Mouse (Mus musculus) embryonic facial prominence, embryonic 15.5 days (tissue): ENCODE measurements around the gene Dnm1. TPM values are rescaled to one million over a fixed set of nuclear protein-coding genes. Genes with fewer than 3 reads are reported as not detected.

Source experiments
- ATAC-seq: fragments of 200-750 bp; cut with Nextera tagmentation; 2 replicates; pipeline ENCODE4 v1.8.0; 2017; ENCODE audit warnings: low read depth, moderate TSS enrichment; ENCODE audit not compliant: insufficient number of reproducible peaks, low FRiP score, low TSS enrichment
- H3K27ac ChIP-seq: fragments of 300-500 bp; sonication (generic); replicated peaks from 2 replicates; pipeline ENCODE4 v1.5.1; 2015; ENCODE audit warnings: mild to moderate bottlenecking, inconsistent platforms
- H3K27me3 ChIP-seq: fragments of 300-500 bp; sonication (generic); 2 replicates; pipeline ENCODE4 v1.6.1; 2015; ENCODE audit warnings: inconsistent platforms
- H3K36me3 ChIP-seq: fragments of 300-500 bp; sonication (generic); 2 replicates; pipeline ENCODE4 v1.6.1; 2015; ENCODE audit warnings: mild to moderate bottlenecking, inconsistent platforms
- H3K4me1 ChIP-seq: fragments of 300-500 bp; sonication (generic); 2 replicates; pipeline ENCODE4 v1.6.1; 2015; ENCODE audit warnings: inconsistent platforms
- H3K4me2 ChIP-seq: fragments of 300-500 bp; sonication (generic); replicated peaks from 2 replicates; pipeline ENCODE4 v1.6.1; 2015; ENCODE audit warnings: mild to moderate bottlenecking, inconsistent platforms
- H3K4me3 ChIP-seq: fragments of 300-500 bp; sonication (generic); replicated peaks from 2 replicates; pipeline ENCODE4 v1.5.1; 2015; ENCODE audit warnings: mild to moderate bottlenecking, inconsistent platforms
- H3K9ac ChIP-seq: fragments of 300-500 bp; sonication (generic); 2 replicates; pipeline ENCODE4 v1.6.1; 2015; ENCODE audit warnings: inconsistent platforms
- H3K9me3 ChIP-seq: fragments of 300-500 bp; sonication (generic); replicated peaks from 2 replicates; pipeline ENCODE4 v1.6.1; 2016; ENCODE audit warnings: inconsistent platforms
- WGBS: fragments of 180-500 bp; shearing (Covaris S2); methylation state at CpG from one replicate; pipeline ENCODE4 v1.1.7; 2015; 5-methylcytosine and 5-hydroxymethylcytosine counted together
- polyA plus RNA-seq: library from polyadenylated mRNA; unstranded; fragments of >200 nt; fragmentation: Nextera tagmentation; extraction: Ambion mirVana; gene quantifications from 2 replicates; pipeline ENCODE4 v1.2.1, GENCODE M21; 2015

Gene Dnm1
- polyA plus RNA-seq = 30.7 and 31.5 TPM in 2 replicates

DNA sequence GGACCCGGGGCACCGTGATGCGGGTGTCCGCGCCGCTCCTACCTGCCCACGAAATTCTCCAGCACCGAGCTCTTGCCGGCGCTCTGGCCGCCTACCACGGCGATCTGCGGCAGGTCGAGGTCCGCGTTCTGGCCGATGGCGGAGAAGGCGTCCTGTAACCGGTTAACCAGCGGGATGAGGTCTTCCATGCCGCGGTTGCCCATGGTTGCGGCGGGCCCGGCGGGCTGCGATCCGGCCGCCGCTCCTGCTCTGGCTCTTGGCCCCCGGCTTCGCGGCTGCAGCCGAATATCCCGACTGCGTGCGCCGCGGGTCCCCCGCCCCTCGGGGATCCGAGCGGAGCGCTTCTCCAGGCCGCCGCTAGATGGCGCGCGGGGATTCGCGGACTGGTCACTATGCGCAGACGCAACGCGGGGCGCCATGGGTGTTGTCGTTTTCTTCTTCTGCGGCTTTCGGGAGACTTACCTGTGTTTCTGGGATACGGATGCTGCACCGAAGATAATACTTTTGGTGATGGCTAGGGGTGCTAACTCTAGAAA lies at the start of gene Dnm1:
Gene Dnm1 (minus strand): TSS at position 332 of the 536 bp plus-strand sequence.
- ATAC-seq = peak; percentile 73
- H3K4me3 ChIP-seq = peak within 1 kb of the TSS; percentile 80
- H3K27ac ChIP-seq = peak within 1 kb of the TSS; percentile 90
- no peaks in the 10 kb centered on the region for H3K9me3 ChIP-seq
- peaks cover 47% of the 10 kb centered on the region for H3K4me1 ChIP-seq
- H3K27me3 ChIP-seq = no peaks in the 10 kb centered on the region
- H3K36me3 ChIP-seq = 0 out of 2 replicates have a peak, but pooled peaks cover 4% of the 10 kb centered on the region
- H3K4me2 ChIP-seq = peak within 1 kb of the TSS; percentile 84
- WGBS = under 1% methylated on average over 63 of the region's 63 CpGs
- peak within 1 kb of the TSS; percentile 80 for H3K9ac ChIP-seq

DNA sequence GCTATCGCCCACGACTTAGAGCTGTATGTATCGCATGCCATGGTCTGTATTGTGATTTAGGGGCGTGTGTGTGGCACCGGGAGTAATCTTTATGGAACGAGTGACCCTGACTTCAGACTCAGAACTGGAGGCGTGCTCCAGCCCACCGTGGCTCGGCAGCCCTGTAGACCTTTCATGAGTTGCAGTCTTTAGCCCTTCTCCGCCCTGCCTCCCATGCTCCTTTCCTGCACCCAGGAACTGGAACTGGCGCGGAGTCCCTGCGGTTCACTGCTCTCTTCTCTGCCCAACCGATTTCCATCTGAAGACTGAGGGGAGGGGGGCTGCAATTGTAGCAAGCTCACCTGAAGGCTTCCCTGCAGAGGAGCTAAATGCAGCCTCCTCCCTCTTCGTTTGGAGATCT lies 43.6 kb upstream of the Dnm1 start:
- peak overlapping the region; percentile 94 for H3K4me2 ChIP-seq

DNA sequence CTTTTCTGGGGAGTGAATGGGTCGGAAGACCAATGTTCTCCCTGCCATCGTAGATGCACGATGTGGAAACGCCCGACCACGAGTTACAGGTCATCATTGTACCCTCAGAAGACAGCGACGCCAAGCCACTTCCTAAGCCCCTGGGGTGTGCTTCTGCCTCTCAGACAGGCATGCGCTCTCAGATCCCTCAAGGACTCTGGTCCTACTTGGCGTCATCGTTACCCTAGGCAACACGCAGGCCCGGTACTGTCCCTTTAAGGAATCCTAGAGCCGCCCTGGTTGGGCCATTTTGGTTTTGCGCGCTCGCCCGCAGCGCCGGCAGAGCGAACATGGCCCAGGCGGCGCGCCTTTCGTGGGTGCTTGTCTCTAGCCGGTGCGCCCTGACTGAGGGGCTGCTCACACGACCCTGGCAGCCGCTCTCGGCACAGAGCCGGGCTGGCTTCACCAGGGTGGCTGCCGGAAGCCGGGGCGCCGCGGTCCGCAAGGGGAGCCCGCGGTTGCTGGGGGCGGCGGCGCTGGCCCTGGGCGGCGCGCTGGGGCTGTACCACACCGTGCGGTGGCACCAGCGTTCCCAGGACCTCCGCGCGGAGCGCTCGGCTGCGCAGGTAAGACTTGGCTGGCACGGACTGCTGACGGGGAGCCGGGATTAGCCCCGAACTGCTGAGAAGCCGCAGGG lies 42.9 kb upstream of the Dnm1 start:
- peak; percentile 94 for ATAC-seq
- Histone ChIP-seq H3K9ac (peak overlapping the region; percentile 65), H3K4me1 (peaks cover 17% of the 10 kb centered on the region), H3K9me3 (no peaks in the 10 kb centered on the region), H3K4me2 (peak overlapping the region; percentile 94), H3K4me3 (peak overlapping the region; percentile 90), H3K27ac (peak overlapping the region; percentile 94), H3K27me3 (no peaks in the 10 kb centered on the region), H3K36me3 (peaks cover 15% of the 10 kb centered on the region)
- WGBS = under 1% methylated on average over 59 of the region's 59 CpGs

More for the DNA sequence above, 43.6 kb upstream of the Dnm1 start:
- no peaks in the 10 kb centered on the region for H3K27me3 ChIP-seq
- H3K9ac ChIP-seq = peak overlapping the region; percentile 65
- H3K36me3 ChIP-seq = peaks cover 21% of the 10 kb centered on the region
- no peaks in the 10 kb centered on the region for H3K9me3 ChIP-seq
- H3K27ac ChIP-seq = peak overlapping the region; percentile 94; the same call in 1 of the 2 replicates
- ATAC-seq = no peak
- WGBS = under 1% methylated on average over 15 of the region's 15 CpGs
- peak overlapping the region; percentile 90 for H3K4me3 ChIP-seq
- peaks cover 17% of the 10 kb centered on the region for H3K4me1 ChIP-seq

DNA sequence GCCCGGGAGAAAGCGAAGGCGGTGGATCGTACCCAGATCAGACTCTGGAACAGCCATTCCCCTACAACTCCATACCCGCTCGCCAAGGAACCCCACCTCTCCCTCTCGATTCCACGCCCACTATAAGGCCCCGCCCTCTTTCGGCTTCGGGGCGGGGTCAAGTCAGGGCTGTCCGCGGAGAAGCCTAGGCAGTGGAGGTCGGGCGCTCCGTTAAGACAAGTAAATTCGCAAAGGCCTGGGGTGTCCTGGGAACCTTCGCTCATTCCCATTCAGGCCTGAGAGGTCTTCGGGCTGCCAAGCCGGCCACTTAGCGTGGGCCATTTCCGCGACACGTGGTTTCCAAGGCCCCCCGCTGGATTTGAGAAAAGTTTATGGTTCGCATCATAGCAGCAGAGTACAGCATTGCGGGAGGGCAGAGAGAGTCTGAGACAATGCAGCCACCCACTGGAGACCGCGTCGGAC lies 42.4 kb upstream of the Dnm1 start, which contains the start of gene Ptges2:
Gene Ptges2 (plus strand): TSS at position 413 of the 462 bp plus-strand sequence.
- under 1% methylated on average over 31 of the region's 31 CpGs for WGBS
- peak; percentile 92 for ATAC-seq

DNA sequence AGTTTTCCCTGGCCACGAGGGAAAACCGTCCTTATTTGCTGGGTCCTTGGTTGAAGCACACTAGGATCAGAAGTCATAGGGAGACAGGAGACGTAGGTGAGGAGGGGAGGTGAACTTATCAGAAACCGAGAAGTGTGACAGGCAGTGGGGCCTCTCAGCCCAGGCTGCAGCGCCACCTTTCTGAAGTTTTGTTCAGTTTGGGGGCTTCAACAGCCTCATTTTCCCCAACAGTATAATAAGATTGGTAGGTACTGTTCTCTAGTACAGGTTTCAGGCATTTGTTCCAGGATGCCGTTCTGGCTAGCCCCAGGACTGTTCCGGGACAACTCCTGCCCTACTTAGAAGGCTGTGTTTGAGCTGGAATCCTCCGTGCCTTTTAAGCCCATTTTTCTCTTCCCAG lies 41.8 kb upstream of the Dnm1 start:
- Histone ChIP-seq H3K36me3 (peaks cover 4% of the 10 kb centered on the region; the same call in 1 of the 2 replicates), H3K9ac (peak overlapping the region; percentile 65), H3K9me3 (no peaks in the 10 kb centered on the region), H3K4me1 (peaks cover 17% of the 10 kb centered on the region), H3K4me2 (peak overlapping the region; percentile 94), H3K4me3 (peak overlapping the region; percentile 90), H3K27me3 (no peaks in the 10 kb centered on the region), H3K27ac (peak overlapping the region; percentile 94)
- WGBS = 4% methylated on average over 8 of the region's 8 CpGs
- 0 out of 2 replicates have a peak, but pooled peaks have one; percentile 3 for ATAC-seq

More for the DNA sequence above, 42.4 kb upstream of the Dnm1 start, which contains the start of gene Ptges2:
- H3K4me3 ChIP-seq = peak within 1 kb of the TSS; percentile 90
- H3K4me2 ChIP-seq = peak within 1 kb of the TSS; percentile 94
- H3K9me3 ChIP-seq = no peaks in the 10 kb centered on the region
- no peaks in the 10 kb centered on the region for H3K27me3 ChIP-seq
- H3K4me1 ChIP-seq = peaks cover 17% of the 10 kb centered on the region
- peaks cover 9% of the 10 kb centered on the region for H3K36me3 ChIP-seq
- peak within 1 kb of the TSS; percentile 94 for H3K27ac ChIP-seq
- peak within 1 kb of the TSS; percentile 65 for H3K9ac ChIP-seq

DNA sequence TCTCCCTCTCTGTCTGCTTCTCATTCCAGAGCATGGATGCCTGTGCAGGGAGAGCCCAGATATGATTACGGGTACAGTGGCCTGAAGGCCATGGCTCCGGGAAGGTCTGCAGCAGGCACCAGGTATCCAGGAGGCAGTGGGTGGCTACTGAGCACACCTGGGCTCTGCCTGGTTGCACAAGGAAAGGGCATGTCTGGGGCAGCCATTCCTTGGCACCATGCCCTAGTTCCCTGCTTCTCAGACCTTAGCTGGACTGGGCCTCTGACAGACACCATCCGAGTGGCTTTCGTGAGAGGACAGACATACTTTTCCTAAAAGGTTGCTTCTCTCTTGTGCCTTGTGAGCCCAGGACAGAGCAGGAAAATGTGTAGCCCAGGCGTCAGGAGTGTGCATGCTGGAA lies 38.9 kb upstream of the Dnm1 start:
- WGBS = 83% methylated on average over 5 of the region's 5 CpGs
- ATAC-seq = no peak
- no peak overlapping the region for H3K27ac ChIP-seq
- no peaks in the 10 kb centered on the region for H3K36me3 ChIP-seq
- H3K27me3 ChIP-seq = no peaks in the 10 kb centered on the region
- no peak overlapping the region for H3K9ac ChIP-seq
- H3K4me3 ChIP-seq = no peak overlapping the region
- no peak overlapping the region for H3K4me2 ChIP-seq
- no peaks in the 10 kb centered on the region for H3K9me3 ChIP-seq
- H3K4me1 ChIP-seq = peaks cover 10% of the 10 kb centered on the region

DNA sequence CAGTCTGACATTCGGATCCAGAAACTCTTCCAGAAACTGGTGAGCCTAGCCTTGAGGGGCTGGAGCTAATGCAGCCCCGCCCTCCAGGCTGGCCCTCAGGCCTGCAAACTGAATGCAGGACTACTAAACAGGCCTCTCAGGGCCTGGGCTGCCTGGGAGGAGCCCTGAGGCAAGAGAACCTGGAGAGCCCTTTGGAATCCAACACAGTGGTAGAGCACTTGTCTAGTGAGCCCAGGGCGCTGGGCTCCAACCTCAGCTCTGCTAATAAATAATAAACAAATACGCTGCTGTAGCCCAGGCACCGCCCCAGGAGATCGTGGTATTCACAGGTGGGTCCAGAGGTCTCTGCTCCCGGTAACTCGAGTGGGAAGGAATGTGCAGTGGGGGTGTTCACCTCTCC lies 37.7 kb upstream of the Dnm1 start:
- Histone ChIP-seq H3K36me3 (no peaks in the 10 kb centered on the region), H3K27me3 (no peaks in the 10 kb centered on the region), H3K27ac (no peak overlapping the region), H3K4me2 (no peak overlapping the region), H3K4me1 (peaks cover 6% of the 10 kb centered on the region), H3K9ac (no peak overlapping the region), H3K9me3 (no peaks in the 10 kb centered on the region), H3K4me3 (no peak overlapping the region)
- no peak for ATAC-seq
- WGBS = 63% methylated on average over 8 of the region's 8 CpGs

DNA sequence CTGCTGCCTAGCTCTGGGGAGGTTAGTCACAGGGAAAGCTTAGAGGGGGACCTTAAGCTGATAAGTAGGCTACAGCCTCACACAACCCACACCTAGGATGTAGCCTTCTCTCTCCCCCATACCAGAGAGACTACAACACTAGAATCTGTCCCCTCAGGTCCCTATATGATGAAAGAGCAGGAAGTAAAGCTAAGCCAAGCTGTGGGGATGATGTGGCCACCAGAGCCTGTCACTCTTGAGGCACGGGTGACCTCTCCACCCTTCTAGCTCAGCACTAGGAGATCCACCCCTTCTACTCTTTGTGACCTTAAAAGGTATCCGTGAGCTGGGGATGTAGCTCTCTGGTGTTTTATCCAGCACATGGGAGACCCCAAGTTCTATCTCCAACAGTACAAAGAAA lies 36.0 kb upstream of the Dnm1 start:
- Histone ChIP-seq H3K9me3 (no peaks in the 10 kb centered on the region), H3K27ac (no peak overlapping the region), H3K4me2 (no peak overlapping the region), H3K4me1 (no peaks in the 10 kb centered on the region), H3K4me3 (no peak overlapping the region), H3K27me3 (no peaks in the 10 kb centered on the region), H3K36me3 (no peaks in the 10 kb centered on the region), H3K9ac (no peak overlapping the region)
- 75% methylated on average over 2 of the region's 2 CpGs for WGBS
- no peak for ATAC-seq

DNA sequence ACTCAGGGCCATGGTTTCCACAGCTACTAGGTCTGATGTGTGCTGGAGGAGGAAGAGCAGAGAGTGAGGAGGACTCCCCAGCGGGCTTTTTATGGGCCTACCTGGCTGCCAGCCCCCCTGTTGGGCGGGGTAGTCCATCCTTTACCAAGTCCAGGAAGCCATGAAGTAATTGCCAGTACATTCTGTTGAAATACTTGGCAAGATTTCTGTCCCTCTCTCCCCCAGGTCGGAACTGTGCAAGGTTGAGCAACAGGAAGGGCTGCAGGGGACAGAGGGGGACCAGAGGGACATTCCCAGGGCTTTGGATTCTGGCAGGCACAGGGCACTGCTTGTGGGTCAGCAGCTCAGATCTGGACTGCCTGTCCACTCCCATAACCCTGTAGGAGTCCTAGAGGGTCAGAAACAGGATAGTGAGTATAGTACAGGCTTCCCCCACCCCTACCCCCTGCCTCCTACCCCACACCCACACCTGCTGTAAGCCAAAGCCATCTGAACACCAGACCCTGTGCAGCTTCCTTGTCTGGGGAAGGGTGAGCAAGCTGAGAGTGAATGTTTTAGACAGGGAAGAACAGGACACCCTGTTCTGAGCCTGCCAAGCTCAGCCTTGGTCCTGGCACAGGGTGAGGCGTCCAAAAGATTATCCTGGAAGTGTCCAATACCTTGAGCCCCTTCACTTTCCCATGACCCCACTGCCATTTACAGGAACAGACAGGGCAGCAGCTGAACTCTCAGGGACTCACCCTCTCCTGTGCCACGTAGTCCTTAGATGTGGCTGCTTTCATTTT lies 34.8 kb upstream of the Dnm1 start, which contains the start of gene Lcn2:
Gene Lcn2 (minus strand): TSS at position 547 of the 785 bp plus-strand sequence.
- 54% methylated on average over 5 of the region's 5 CpGs for WGBS
- Histone ChIP-seq H3K4me3 (no peak within 1 kb of the TSS), H3K4me2 (no peak within 1 kb of the TSS), H3K9ac (no peak within 1 kb of the TSS), H3K27ac (no peak within 1 kb of the TSS), H3K9me3 (no peaks in the 10 kb centered on the region), H3K4me1 (no peaks in the 10 kb centered on the region), H3K36me3 (no peaks in the 10 kb centered on the region), H3K27me3 (no peaks in the 10 kb centered on the region)
- ATAC-seq = no peak

DNA sequence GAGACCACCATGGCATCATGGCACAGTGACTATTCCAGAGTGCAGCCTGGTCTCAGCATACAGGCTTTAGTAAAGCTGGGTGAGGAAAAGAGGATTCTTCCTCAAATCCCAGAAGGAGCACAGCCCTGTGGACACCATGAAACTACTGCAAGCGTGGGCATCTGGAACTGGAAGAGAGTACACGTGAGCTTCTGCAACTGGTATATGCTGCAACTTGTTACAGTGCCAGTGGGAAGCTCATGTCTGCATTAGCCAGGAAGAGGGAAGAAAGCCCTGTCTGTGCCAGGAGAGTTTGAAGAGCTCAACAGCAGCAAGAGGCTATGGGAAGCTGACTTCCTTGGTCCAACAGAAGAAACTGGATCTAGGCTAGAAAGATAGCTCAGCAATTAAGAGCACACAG lies 29.6 kb upstream of the Dnm1 start:
- Histone ChIP-seq H3K9me3 (no peaks in the 10 kb centered on the region), H3K4me3 (no peak overlapping the region), H3K4me2 (no peak overlapping the region), H3K27ac (no peak overlapping the region), H3K36me3 (peaks cover 22% of the 10 kb centered on the region), H3K4me1 (peaks cover 17% of the 10 kb centered on the region), H3K9ac (no peak overlapping the region), H3K27me3 (no peaks in the 10 kb centered on the region)
- ATAC-seq = no peak
- WGBS = 60% methylated on average over 2 of the region's 2 CpGs

DNA sequence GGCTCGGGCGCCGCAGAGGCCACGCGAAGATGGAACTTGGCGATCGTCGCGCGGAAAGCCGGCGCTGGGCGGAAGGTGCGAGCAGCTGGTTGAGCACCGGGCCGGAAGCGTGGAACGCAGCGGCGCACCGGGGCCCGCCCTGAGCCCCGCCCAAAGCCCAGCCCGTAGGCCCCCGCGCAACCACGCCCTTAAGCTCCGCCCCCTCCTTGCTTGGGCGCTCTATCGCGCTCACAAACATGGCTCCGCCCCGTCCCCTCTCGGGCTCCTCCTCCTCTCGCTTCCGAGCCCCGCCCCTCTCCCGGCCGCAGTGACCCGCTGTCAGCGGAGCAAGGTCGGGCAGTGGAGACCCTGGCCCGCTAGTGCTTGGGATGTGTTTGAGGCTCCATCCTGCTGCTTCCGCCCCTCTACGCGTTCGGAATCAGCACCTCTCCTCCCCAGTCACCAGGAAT lies 28.7 kb upstream of the Dnm1 start, which contains the start of gene 1110008P14Rik:
Gene 1110008P14Rik (minus strand): TSS at position 164 of the 449 bp plus-strand sequence.
- H3K9me3 ChIP-seq = no peaks in the 10 kb centered on the region
- peak; percentile 90 for ATAC-seq
- 1% methylated on average over 40 of the region's 47 CpGs for WGBS
- H3K9ac ChIP-seq = peak within 1 kb of the TSS; percentile 43
- H3K4me1 ChIP-seq = peaks cover 17% of the 10 kb centered on the region
- H3K4me2 ChIP-seq = peak within 1 kb of the TSS; percentile 94
- peak within 1 kb of the TSS; percentile 60 for H3K4me3 ChIP-seq
- H3K36me3 ChIP-seq = peaks cover 31% of the 10 kb centered on the region
- 0 out of 2 replicates have a peak within 1 kb of the TSS, but pooled peaks have one; percentile 1 for H3K27ac ChIP-seq
- no peaks in the 10 kb centered on the region for H3K27me3 ChIP-seq
